Mouse (Mus musculus) MEL (cell line): Measurements from ENCODE around the gene Zfp622. TPM values are rescaled to one million over a fixed set of nuclear protein-coding genes. Genes with fewer than 3 reads are reported as not detected.

Experiments
- DNase-seq: peaks from one replicate; pipeline ENCODE4 v3.0.0; 2011; ENCODE audit warnings: low read depth, low spot score
- H3K27ac ChIP-seq: 2 replicates; pipeline ENCODE4 v1.5.1; 2012; ENCODE audit warnings: low read depth, mild to moderate bottlenecking, control low read depth, low read length, moderate library complexity; ENCODE audit not compliant: control insufficient read depth
- H3K27me3 ChIP-seq, 2 experiments: fragments of 150-350 bp in 1 of 2; sonication (generic) in 1 of 2; 2 replicates each; pipeline ENCODE4 v1.6.1; 2012; ENCODE audit warnings: low read length in 2 of 2, mild to moderate bottlenecking in 2 of 2, improper control_type of control experiment in 1 of 2, moderate library complexity in 1 of 2; ENCODE audit not compliant: insufficient read depth in 2 of 2, control insufficient read depth in 1 of 2
- H3K36me3 ChIP-seq, 2 experiments: 2 replicates each; pipeline ENCODE4 v1.6.1; 2012 to 2014; ENCODE audit warnings: low read length in 2 of 2, improper control_type of control experiment in 1 of 2, inconsistent platforms in 1 of 2, mild to moderate bottlenecking in 1 of 2; ENCODE audit not compliant: insufficient read depth in 2 of 2, control insufficient read depth in 1 of 2
- H3K4me1 ChIP-seq, 2 experiments: fragments of 150-350 bp in 1 of 2; sonication (generic) in 1 of 2; 2 replicates each; pipeline ENCODE4 v1.6.1; 2012; ENCODE audit warnings: low read length in 2 of 2, improper control_type of control experiment in 1 of 2, mild to moderate bottlenecking in 1 of 2; ENCODE audit not compliant: insufficient read depth in 2 of 2, control insufficient read depth in 1 of 2
- H3K4me3 ChIP-seq, 2 experiments: fragments of 150-350 bp in 1 of 2; sonication (generic) in 1 of 2; 2 replicates each; pipeline ENCODE4 v1.5.1; 2012; ENCODE audit warnings: low read depth in 2 of 2, low read length in 2 of 2, mild to moderate bottlenecking in 2 of 2, moderate library complexity in 2 of 2, control low read depth in 1 of 2, improper control_type of control experiment in 1 of 2; ENCODE audit not compliant: control insufficient read depth in 1 of 2, insufficient read depth in 1 of 2
- H3K79me2 ChIP-seq: 2 replicates; pipeline ENCODE4 v1.6.1; 2012; ENCODE audit warnings: mild to moderate bottlenecking, low read length, moderate library complexity; ENCODE audit not compliant: control insufficient read depth, poor library complexity, insufficient read depth
- H3K9ac ChIP-seq: 2 replicates; pipeline ENCODE4 v1.6.1; 2012; ENCODE audit warnings: low read depth, mild to moderate bottlenecking, control low read depth, low read length, moderate library complexity; ENCODE audit not compliant: control insufficient read depth, poor library complexity, severe bottlenecking
- H3K9me3 ChIP-seq: fragments of 150-350 bp; sonication (generic); replicated peaks from 2 replicates; pipeline ENCODE4 v1.6.1; 2012; ENCODE audit warnings: mild to moderate bottlenecking, low read length, improper control_type of control experiment, moderate library complexity; ENCODE audit not compliant: insufficient read depth
- BHLHE40 ChIP-seq: IDR thresholded peaks from 2 replicates; pipeline ENCODE4 v1.6.1; 2012; ENCODE audit warnings: low read depth, mild to moderate bottlenecking, inconsistent platforms, low read length, improper control_type of control experiment, borderline replicate concordance
- ELF1 ChIP-seq: IDR thresholded peaks from 2 replicates; pipeline ENCODE4 v1.6.1; 2014; ENCODE audit warnings: low read depth, mild to moderate bottlenecking, inconsistent platforms, low read length, improper control_type of control experiment, moderate library complexity
- EP300 ChIP-seq, 2 experiments: IDR thresholded peaks; 2 replicates each; pipeline ENCODE4 v1.6.1; 2011; ENCODE audit warnings: improper control_type of control experiment in 2 of 2, low read length in 2 of 2, low read depth in 1 of 2, mild to moderate bottlenecking in 1 of 2
- ETS1 ChIP-seq: IDR thresholded peaks from 2 replicates; pipeline ENCODE4 v1.6.1; 2012; ENCODE audit warnings: low read depth, mild to moderate bottlenecking, inconsistent platforms, low read length, improper control_type of control experiment, moderate library complexity
- GABPA ChIP-seq: IDR thresholded peaks from 2 replicates; pipeline ENCODE4 v1.6.1; 2012; ENCODE audit warnings: low read depth, mild to moderate bottlenecking, inconsistent platforms, low read length, improper control_type of control experiment, moderate library complexity
- GATA1 ChIP-seq: IDR thresholded peaks from 2 replicates; pipeline ENCODE4 v1.6.1; 2011; ENCODE audit warnings: low read depth, low read length, improper control_type of control experiment
- MAFK ChIP-seq: IDR thresholded peaks from 2 replicates; pipeline ENCODE4 v1.6.1; 2011; ENCODE audit warnings: low read depth, mild to moderate bottlenecking, low read length, improper control_type of control experiment, borderline replicate concordance
- MAX ChIP-seq: IDR thresholded peaks from 2 replicates; pipeline ENCODE4 v1.6.1; 2011; ENCODE audit warnings: low read length, improper control_type of control experiment
- MEF2A ChIP-seq: IDR thresholded peaks from 2 replicates; pipeline ENCODE4 v1.6.1; 2014; ENCODE audit warnings: low read depth, mild to moderate bottlenecking, inconsistent platforms, low read length, improper control_type of control experiment; ENCODE audit not compliant: poor library complexity, insufficient replicate concordance, severe bottlenecking; ENCODE audit errors: extremely low read depth
- MXI1 ChIP-seq: IDR thresholded peaks from 2 replicates; pipeline ENCODE4 v1.6.1; 2011; ENCODE audit warnings: mild to moderate bottlenecking, low read depth, low read length, improper control_type of control experiment
- MYB ChIP-seq: IDR thresholded peaks from 2 replicates; pipeline ENCODE4 v1.6.1; 2011; ENCODE audit warnings: mild to moderate bottlenecking, low read depth, low read length, improper control_type of control experiment
- MYC ChIP-seq: IDR thresholded peaks from 2 replicates; pipeline ENCODE4 v1.6.1; 2011; ENCODE audit warnings: low read depth, mild to moderate bottlenecking, low read length, improper control_type of control experiment, moderate library complexity
- RCOR1 ChIP-seq: IDR thresholded peaks from 2 replicates; pipeline ENCODE4 v1.6.1; 2012; ENCODE audit warnings: low read depth, mild to moderate bottlenecking, inconsistent platforms, low read length, improper control_type of control experiment
- SIN3A ChIP-seq: IDR thresholded peaks from 2 replicates; pipeline ENCODE4 v1.6.1; 2012; ENCODE audit warnings: low read length, improper control_type of control experiment, inconsistent platforms
- TCF12 ChIP-seq: IDR thresholded peaks from 2 replicates; pipeline ENCODE4 v1.6.1; 2014; ENCODE audit warnings: low read depth, mild to moderate bottlenecking, inconsistent platforms, low read length, improper control_type of control experiment, moderate library complexity
- UBTF ChIP-seq: IDR thresholded peaks from 2 replicates; pipeline ENCODE4 v1.6.1; 2012; ENCODE audit warnings: low read depth, mild to moderate bottlenecking, inconsistent platforms, low read length, improper control_type of control experiment, moderate library complexity, borderline replicate concordance; ENCODE audit not compliant: insufficient read depth
- USF1 ChIP-seq: IDR thresholded peaks from 2 replicates; pipeline ENCODE4 v1.6.1; 2014; ENCODE audit warnings: low read depth, mild to moderate bottlenecking, inconsistent platforms, low read length, improper control_type of control experiment, moderate library complexity
- USF2 ChIP-seq, 2 experiments: IDR thresholded peaks; 2 replicates each; pipeline ENCODE4 v1.6.1; 2011 to 2012; ENCODE audit warnings: improper control_type of control experiment in 2 of 2, low read length in 2 of 2, borderline replicate concordance in 1 of 2, inconsistent platforms in 1 of 2, low read depth in 1 of 2, mild to moderate bottlenecking in 1 of 2; ENCODE audit not compliant: insufficient read depth in 1 of 2
- ZMIZ1 ChIP-seq: IDR thresholded peaks from 2 replicates; pipeline ENCODE4 v1.6.1; 2012; ENCODE audit warnings: low read depth, mild to moderate bottlenecking, inconsistent platforms, low read length, improper control_type of control experiment, moderate library complexity
- ZNF384 ChIP-seq: IDR thresholded peaks from 2 replicates; pipeline ENCODE4 v1.6.1; 2012; ENCODE audit warnings: low read depth, mild to moderate bottlenecking, inconsistent platforms, low read length, improper control_type of control experiment
- polyA plus RNA-seq, 2 experiments: library from polyadenylated mRNA; stranded (reverse) in 1 of 2; unstranded in 1 of 2; fragments of >175 nt in 1 of 2; fragments of >200 nt in 1 of 2; gene quantifications; 2 replicates each; pipeline versions ENCODE4 v1.2.1 to v1.2.4; 2012; ENCODE audit warnings: low replicate concordance in 2 of 2, low read depth in 1 of 2; ENCODE audit not compliant: insufficient read length in 2 of 2, insufficient read depth in 1 of 2, missing spikeins in 1 of 2
- total RNA-seq: library from RNA; depleted of rRNA; stranded (reverse); fragments of 300-350 nt; gene quantifications from 2 replicates; pipeline ENCODE4 v1.2.3, GENCODE M21; 2012

Zfp622 gene
- total and polyA plus RNA-seq, 3 experiments: 77.2 to 106 TPM; not detected in 1

- peaks cover 0 to 10% of the 10 kb centered on the region in 2 experiments; a peak in 2 of 4 replicates for H3K36me3 ChIP-seq
- H3K9ac ChIP-seq: no peak overlapping the region
- DNase-seq: peak; percentile 36
- H3K79me2 ChIP-seq: no peaks in the 10 kb centered on the region
- no peaks in the 10 kb centered on the region for H3K9me3 ChIP-seq
- TF ChIP-seq ZMIZ1: no peak
- peak; percentile 69; the same call in 1 of the 2 replicates for TF ChIP-seq MEF2A
- TF ChIP-seq UBTF: no peak
- TF ChIP-seq BHLHE40: peak; percentile 96
- peak; percentile 90 for TF ChIP-seq MXI1
- peak; percentile 48 for TF ChIP-seq RCOR1
- peak; percentile 96 for TF ChIP-seq ETS1
- TF ChIP-seq MAX: peak; percentile 58
- TF ChIP-seq MYB: no peak
- no peak for TF ChIP-seq GABPA
- peak; percentile 69 for TF ChIP-seq SIN3A
- peak in 1 of 2 experiments; percentile 48; a peak in 1 of 4 replicates for TF ChIP-seq EP300 (IDR thresholded peaks at IDR 0.05; ENCODE audit: low read depth in 1 of 2, low read length in 2 of 2)
- TF ChIP-seq MYC: 0 out of 2 replicates have a peak, but pooled peaks have one; percentile 61
- TF ChIP-seq ELF1: no peak
- peak; percentile 23; the same call in 1 of the 2 replicates for TF ChIP-seq TCF12
- TF ChIP-seq GATA1: peak; percentile 53; the same call in 1 of the 2 replicates
- TF ChIP-seq ZNF384: peak; percentile 86
- TF ChIP-seq MAFK: 0 out of 2 replicates have a peak, but pooled peaks have one; percentile 15
- TF ChIP-seq USF1: peak; percentile 89
- TF ChIP-seq USF2 (IDR thresholded peaks at IDR 0.05; ENCODE audit: borderline replicate concordance in 1 of 2, insufficient read depth in 1 of 2, low read depth in 1 of 2, low read length in 2 of 2): peak in 1 of 2 experiments; percentile 58; a peak in 1 of 4 replicates
- H3K27ac ChIP-seq: no peak overlapping the region
- peaks cover 10 to 17% of the 10 kb centered on the region in 2 experiments for H3K4me1 ChIP-seq
- H3K27me3 ChIP-seq: no peaks in the 10 kb centered on the region
- peak overlapping the region; percentile 3 to 65; a peak in 3 of 4 replicates for H3K4me3 ChIP-seq
These were observed 41.8 kb upstream of the Zfp622 start for GRCm38 (mm10) chr15:25942415-25942814.
